Mouse (Mus musculus): ENCODE measurements at regions not wholly inside any gene's neighbourhood (a gene's known extent, or its start where the extent isn't known, plus 50 kb on each side); places are given as distances from the start of the nearest gene placed in this dataset.
A peak's percentile ranks its signal among the peaks of the same experiment; 100 is the strongest.

DNA sequence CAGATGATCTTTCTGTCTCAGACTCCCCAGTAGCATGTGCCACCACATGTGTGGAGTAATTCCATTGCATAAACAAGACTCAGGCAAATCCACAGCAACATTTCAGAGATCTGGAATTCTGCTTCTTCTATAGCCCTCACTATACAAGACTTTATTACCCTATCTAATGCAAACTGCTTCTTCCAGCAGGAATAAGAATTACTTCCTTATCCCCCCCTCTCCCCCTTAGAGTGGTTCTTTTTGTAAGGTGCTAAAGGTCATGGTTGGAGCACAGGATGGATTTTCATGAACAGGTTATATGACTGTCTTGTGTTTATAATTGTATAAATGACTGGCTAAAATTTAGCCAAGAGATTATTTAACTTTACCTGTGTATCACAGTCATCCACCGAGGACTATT is 5037.4 kb downstream of the 9330182O14Rik start:
- H3K4me3 ChIP-seq: no peak overlapping the region
- H3K27ac ChIP-seq: no peak overlapping the region
- no peak for DNase-seq (ENCODE audit: extremely low spot score in 1 of 2, low spot score in 2 of 2)
- intact Hi-C loops (cut with DNase I): no loop called here
- TF ChIP-seq CTCF (IDR thresholded peaks at IDR 0.05): no peak

DNA sequence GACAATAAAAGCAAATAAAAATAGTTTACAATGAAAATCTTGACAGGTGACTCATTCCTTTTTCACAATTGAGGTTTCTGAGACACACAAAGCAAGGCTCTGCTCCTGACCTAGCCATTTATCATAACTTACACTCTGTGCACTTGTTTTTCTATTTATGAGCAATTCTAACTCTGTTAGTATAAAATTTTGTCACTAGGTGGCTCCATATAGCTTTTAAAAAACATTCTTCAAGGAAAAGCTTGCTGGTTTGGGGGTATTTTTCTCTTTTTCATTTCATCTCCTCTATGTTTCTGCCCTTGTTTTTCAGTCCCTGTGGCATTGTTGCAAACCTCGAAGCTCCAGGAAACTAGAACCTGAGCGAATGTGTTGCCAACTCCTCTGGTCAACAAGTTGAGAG is 5044.2 kb downstream of the 9330182O14Rik start:
- TF ChIP-seq CTCF (IDR thresholded peaks at IDR 0.05): peak; percentile 56
- DNase-seq (ENCODE audit: extremely low spot score in 1 of 2, low spot score in 2 of 2): no peak
- H3K27ac ChIP-seq: no peak overlapping the region
- intact Hi-C loops (cut with DNase I): no loop called here
- H3K4me3 ChIP-seq: no peak overlapping the region

DNA sequence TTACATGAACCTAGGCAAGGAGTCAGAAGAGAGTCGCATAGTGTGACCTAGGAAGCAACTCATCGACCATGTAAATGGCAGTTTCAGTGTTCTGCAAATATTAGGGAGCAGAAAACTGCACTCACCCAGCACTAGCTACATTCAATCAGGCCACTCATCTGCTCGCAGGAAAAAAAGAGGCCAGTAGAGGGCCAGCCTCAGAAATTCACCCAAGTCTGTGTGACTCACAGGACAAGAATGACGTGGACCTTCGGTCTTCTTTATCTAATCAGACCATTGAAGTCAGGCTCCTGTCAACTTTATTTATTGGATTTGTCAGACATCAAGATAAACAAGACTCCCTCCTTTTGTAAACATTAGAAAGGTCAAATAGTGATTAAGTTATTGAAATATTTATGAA is 5046.0 kb downstream of the 9330182O14Rik start:
- H3K27ac ChIP-seq: no peak overlapping the region
- H3K4me3 ChIP-seq: no peak overlapping the region

More for the DNA sequence above, 5046.0 kb downstream of the 9330182O14Rik start:
- TF ChIP-seq CTCF (IDR thresholded peaks at IDR 0.05): peak; percentile 44
- no peak for DNase-seq (ENCODE audit: extremely low spot score in 1 of 2, low spot score in 2 of 2)
- intact Hi-C loops (cut with DNase I): no loop called here

All from left cerebral cortex, adult 2 months (tissue).